Mouse (Mus musculus): ENCODE results near the gene Socs3. TPM values are rescaled to one million over a fixed set of nuclear protein-coding genes. Genes with fewer than 3 reads are reported as not detected.
A peak's percentile ranks its signal among the peaks of the same experiment; 100 is the strongest.

Gene Socs3
- polyA plus RNA-seq, 1 experiment from 2014 or later: 11.7 TPM

GRCm38 (mm10) chr11:118003176-118003575, 33.3 kb upstream of the Socs3 start:
- peak overlapping the region; percentile 84; the same call in 1 of the 2 replicates for H3K27ac ChIP-seq

GRCm38 (mm10) chr11:118000565-118001215, 30.8 kb upstream of the Socs3 start:
- H3K36me3 ChIP-seq (ENCODE audit: insufficient read depth, low read length): peaks cover 37% of the 10 kb centered on the region
- no peak for ATAC-seq (replicated peaks; ENCODE audit: low FRiP score, low read depth)
- no peak overlapping the region for H3K4me3 ChIP-seq (replicated peaks; ENCODE audit: low read depth, low read length)
- H3K27me3 ChIP-seq (ENCODE audit: insufficient read depth, low read length): no peaks in the 10 kb centered on the region
- no peaks in the 10 kb centered on the region for H3K9me3 ChIP-seq (replicated peaks; ENCODE audit: low read length)
- WGBS: 94% methylated on average over 7 of the region's 7 CpGs
- H3K27ac ChIP-seq: no peak overlapping the region
- no peak for TF ChIP-seq CTCF (IDR thresholded peaks at IDR 0.05; ENCODE audit: low read depth)
- peaks cover 15% of the 10 kb centered on the region; the same call in 1 of the 2 replicates for H3K4me1 ChIP-seq (replicated peaks; ENCODE audit: insufficient read depth, low read length)
- no peak overlapping the region for H3K9ac ChIP-seq (ENCODE audit: low read depth, low read length)
- no peak for DNase-seq (ENCODE audit: low spot score)
- no peak overlapping the region for H3K4me2 ChIP-seq (ENCODE audit: low read length)

More at GRCm38 (mm10) chr11:118003176-118003575, 33.3 kb upstream of the Socs3 start:
- TF ChIP-seq CTCF (IDR thresholded peaks at IDR 0.05; ENCODE audit: low read depth): no peak
- DNase-seq (ENCODE audit: low spot score) (no peak), ATAC-seq (replicated peaks; ENCODE audit: low FRiP score, low read depth) (no peak)
- peaks cover 20% of the 10 kb centered on the region; the same call in 1 of the 2 replicates for H3K4me1 ChIP-seq (replicated peaks; ENCODE audit: insufficient read depth, low read length)
- H3K4me3 ChIP-seq (replicated peaks; ENCODE audit: low read depth, low read length): no peak overlapping the region
- H3K4me2 ChIP-seq (ENCODE audit: low read length): no peak overlapping the region
- 76% methylated on average over 14 of the region's 14 CpGs for whole genome bisulfite sequencing
- peaks cover 44% of the 10 kb centered on the region for H3K36me3 ChIP-seq (ENCODE audit: insufficient read depth, low read length)
- no peaks in the 10 kb centered on the region for H3K9me3 ChIP-seq (replicated peaks; ENCODE audit: low read length)
- no peaks in the 10 kb centered on the region for H3K27me3 ChIP-seq (ENCODE audit: insufficient read depth, low read length)
- H3K9ac ChIP-seq (ENCODE audit: low read depth, low read length): no peak overlapping the region

DNA sequence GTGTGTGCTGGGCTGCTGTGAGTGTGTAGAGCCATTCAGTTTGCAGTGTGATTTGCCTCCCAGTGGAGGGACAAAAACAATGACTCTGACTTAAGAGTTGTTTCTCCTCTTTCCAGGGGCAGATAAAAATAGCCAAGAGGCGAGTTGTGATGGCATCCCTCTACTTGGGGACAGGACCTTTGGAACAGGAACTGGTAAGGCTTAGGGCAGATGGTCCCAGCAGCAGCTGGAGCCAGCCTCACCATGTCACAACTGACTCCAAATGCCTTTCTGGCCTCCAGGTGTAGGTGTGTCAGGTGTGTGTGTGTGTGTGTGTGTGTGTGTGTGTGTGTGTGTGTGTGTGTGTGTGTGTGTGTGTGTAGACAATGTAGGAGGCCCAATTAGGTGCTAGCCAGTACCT, 30.2 kb upstream of the Socs3 start:
- no peak overlapping the region for H3K27ac ChIP-seq
- WGBS: 47% methylated on average over 1 of the region's 1 CpGs
- H3K4me3 ChIP-seq (replicated peaks; ENCODE audit: low read depth, low read length): no peak overlapping the region
- no peaks in the 10 kb centered on the region for H3K9me3 ChIP-seq (replicated peaks; ENCODE audit: low read length)
- ATAC-seq (replicated peaks; ENCODE audit: low FRiP score, low read depth) (no peak), DNase-seq (ENCODE audit: low spot score) (no peak)
- TF ChIP-seq CTCF (IDR thresholded peaks at IDR 0.05; ENCODE audit: low read depth): no peak
- H3K4me2 ChIP-seq (ENCODE audit: low read length): no peak overlapping the region
- H3K9ac ChIP-seq (ENCODE audit: low read depth, low read length): no peak overlapping the region
- H3K4me1 ChIP-seq (replicated peaks; ENCODE audit: insufficient read depth, low read length): peaks cover 19% of the 10 kb centered on the region; the same call in 1 of the 2 replicates
- no peaks in the 10 kb centered on the region for H3K27me3 ChIP-seq (ENCODE audit: insufficient read depth, low read length)
- H3K36me3 ChIP-seq (ENCODE audit: insufficient read depth, low read length): peaks cover 31% of the 10 kb centered on the region

DNA sequence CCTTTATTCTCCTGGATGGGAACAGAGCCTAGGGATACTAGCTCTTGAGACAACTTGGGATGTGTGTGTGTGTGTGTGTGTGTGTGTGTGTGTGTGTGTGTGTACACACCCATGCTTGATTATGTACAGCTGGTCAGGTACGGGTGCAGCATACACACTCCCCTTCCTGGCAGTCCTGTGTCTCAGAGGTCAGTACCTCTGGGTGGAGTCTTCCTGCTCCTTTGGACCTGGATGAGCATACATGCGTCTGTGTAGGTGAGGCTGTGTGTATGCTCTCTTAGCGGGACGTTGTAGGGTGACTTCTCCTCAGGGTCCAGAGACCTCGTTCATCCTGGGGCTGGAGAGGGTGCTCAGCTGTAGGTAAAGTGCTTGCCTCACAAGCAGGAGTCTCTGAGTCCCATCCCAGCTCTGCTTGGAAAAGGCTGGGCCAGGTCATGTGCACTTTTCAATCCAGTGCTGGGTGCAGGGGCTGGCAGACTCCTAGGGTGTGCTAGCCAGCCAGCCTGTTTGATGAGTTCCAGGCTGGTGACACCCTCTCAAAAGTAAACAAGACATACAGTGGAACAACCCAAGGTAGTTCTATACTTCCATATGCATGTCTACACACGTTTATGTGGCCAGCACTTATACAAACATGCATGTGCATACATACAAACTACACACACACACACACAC, 29.6 kb upstream of the Socs3 start:
- Histone ChIP-seq H3K27ac (no peak overlapping the region), H3K4me2 (ENCODE audit: low read length) (no peak overlapping the region), H3K36me3 (ENCODE audit: insufficient read depth, low read length) (peaks cover 29% of the 10 kb centered on the region), H3K9me3 (replicated peaks; ENCODE audit: low read length) (no peaks in the 10 kb centered on the region), H3K9ac (ENCODE audit: low read depth, low read length) (no peak overlapping the region), H3K4me1 (replicated peaks; ENCODE audit: insufficient read depth, low read length) (peaks cover 22% of the 10 kb centered on the region; the same call in 1 of the 2 replicates), H3K27me3 (ENCODE audit: insufficient read depth, low read length) (no peaks in the 10 kb centered on the region), H3K4me3 (replicated peaks; ENCODE audit: low read depth, low read length) (no peak overlapping the region)
- WGBS: 81% methylated on average over 6 of the region's 6 CpGs
- TF ChIP-seq CTCF (IDR thresholded peaks at IDR 0.05; ENCODE audit: low read depth): no peak
- no peak for DNase-seq (ENCODE audit: low spot score)
- ATAC-seq (replicated peaks; ENCODE audit: low FRiP score, low read depth): no peak

DNA sequence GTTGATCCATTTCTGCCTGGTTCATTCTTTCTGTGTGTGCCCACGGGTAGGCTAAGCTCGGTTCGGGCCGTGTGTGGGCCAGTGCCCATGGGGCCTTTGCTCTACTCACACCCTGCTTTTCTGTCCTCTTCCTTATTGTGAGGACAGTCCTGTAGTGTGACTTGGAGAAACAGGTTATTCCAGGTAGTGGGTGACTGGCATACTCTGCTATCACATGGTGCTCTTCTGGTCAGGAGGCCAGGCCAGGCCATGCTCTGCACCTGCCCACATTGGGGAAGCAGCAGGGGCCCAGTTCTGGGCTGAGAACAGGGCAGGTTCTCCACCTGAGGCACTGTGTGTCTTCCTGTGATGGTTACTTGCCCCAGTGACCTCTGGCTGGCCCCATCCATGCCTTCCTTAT, 28.5 kb upstream of the Socs3 start:
- WGBS: 90% methylated on average over 4 of the region's 4 CpGs
- H3K4me3 ChIP-seq (replicated peaks; ENCODE audit: low read depth, low read length): no peak overlapping the region
- H3K4me2 ChIP-seq (ENCODE audit: low read length): no peak overlapping the region
- no peak overlapping the region for H3K9ac ChIP-seq (ENCODE audit: low read depth, low read length)
- 0 out of 2 replicates have a peak, but pooled peaks have one; percentile 17 for ATAC-seq (replicated peaks; ENCODE audit: low FRiP score, low read depth)
- TF ChIP-seq CTCF (IDR thresholded peaks at IDR 0.05; ENCODE audit: low read depth): no peak
- H3K27ac ChIP-seq: no peak overlapping the region
- peaks cover 26% of the 10 kb centered on the region for H3K36me3 ChIP-seq (ENCODE audit: insufficient read depth, low read length)
- H3K9me3 ChIP-seq (replicated peaks; ENCODE audit: low read length): no peaks in the 10 kb centered on the region
- peaks cover 25% of the 10 kb centered on the region; the same call in 1 of the 2 replicates for H3K4me1 ChIP-seq (replicated peaks; ENCODE audit: insufficient read depth, low read length)
- H3K27me3 ChIP-seq (ENCODE audit: insufficient read depth, low read length): no peaks in the 10 kb centered on the region
- DNase-seq (ENCODE audit: low spot score): no peak

DNA sequence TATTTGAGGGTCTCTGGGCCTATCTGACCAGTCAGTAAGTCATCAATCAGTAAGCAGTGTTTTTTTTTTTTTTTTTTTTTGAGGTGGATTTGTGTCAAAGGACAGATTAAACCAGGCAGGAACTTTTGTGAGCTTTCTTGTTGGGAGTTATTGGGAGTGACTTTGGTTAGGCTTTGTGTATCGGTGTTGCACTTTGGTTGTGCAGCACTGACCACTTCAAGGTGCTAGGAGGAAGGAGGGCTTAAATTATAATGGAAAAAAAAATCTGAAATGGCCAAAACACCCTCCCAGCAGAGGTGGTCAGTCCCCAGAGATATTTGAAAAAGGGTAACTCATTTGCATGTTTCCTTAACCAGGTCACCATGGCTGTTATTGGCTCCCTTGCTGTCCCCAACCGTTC, 27.2 kb upstream of the Socs3 start:
- no peak for ATAC-seq (replicated peaks; ENCODE audit: low FRiP score, low read depth)
- Histone ChIP-seq H3K9ac (ENCODE audit: low read depth, low read length) (no peak overlapping the region), H3K9me3 (replicated peaks; ENCODE audit: low read length) (no peaks in the 10 kb centered on the region), H3K36me3 (ENCODE audit: insufficient read depth, low read length) (peaks cover 17% of the 10 kb centered on the region), H3K4me1 (replicated peaks; ENCODE audit: insufficient read depth, low read length) (peaks cover 30% of the 10 kb centered on the region; the same call in 1 of the 2 replicates), H3K27ac (no peak overlapping the region), H3K27me3 (ENCODE audit: insufficient read depth, low read length) (no peaks in the 10 kb centered on the region), H3K4me2 (ENCODE audit: low read length) (no peak overlapping the region), H3K4me3 (replicated peaks; ENCODE audit: low read depth, low read length) (no peak overlapping the region)
- TF ChIP-seq CTCF (IDR thresholded peaks at IDR 0.05; ENCODE audit: low read depth): no peak
- no peak for DNase-seq (ENCODE audit: low spot score)
- 85% methylated on average over 2 of the region's 2 CpGs for WGBS

Measured in kidney, postnatal 0 days (tissue).